Mouse (Mus musculus) lung, adult 18-20 months (tissue): Measurements from ENCODE around the gene Cln5.

Source experiments
- DNase-seq, 2 experiments: peaks; one replicate each; pipeline ENCODE4 v3.0.0; 2022; ENCODE audit warnings: mixed read lengths in 2 of 2

The Cln5 gene

DNA sequence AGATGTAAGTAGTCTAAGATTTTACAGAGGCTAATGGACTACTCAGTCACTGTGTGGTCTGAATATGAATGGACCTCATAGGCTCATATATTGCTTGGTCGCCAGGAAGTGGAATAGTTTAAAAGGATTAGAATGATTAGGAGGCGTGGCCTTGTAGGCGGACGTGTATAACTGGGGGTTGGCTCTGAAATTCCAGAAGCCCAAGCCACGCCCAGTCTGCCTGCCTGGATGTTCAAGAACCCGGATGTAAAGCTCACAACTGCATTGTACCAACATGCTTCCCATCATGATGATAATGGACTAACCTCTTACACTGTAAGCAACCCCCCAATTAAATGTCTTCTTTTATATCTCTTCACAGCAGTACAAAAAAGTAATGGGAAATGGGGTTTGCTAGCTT is 55.7 kb downstream of the Cln5 start:
- DNase-seq, result no peak
